17 mouse cellular contexts compared by ENCODE assay signal in genomic region chr6:16667241-16667640, GRCm38 (mm10).
A peak's percentile ranks its signal among the peaks of the same experiment; 100 is the strongest.
DNase-seq lines count a peak whose midpoint lies in the region; ATAC-seq and TF ChIP-seq lines count a peak whose summit lies in the region.
"Had no signal": no experiment of that assay in that cellular context is flagged by ENCODE, and none has a peak within 500 bp of the region (broad histone marks: within the 10 kb centered on the region; RNA-seq: fewer than 3 reads in every experiment).

No protein-coding gene starts in this region.

- peak; percentile 31; the same call in 1 of the 2 replicates for ATAC-seq in kidney, embryonic 16.5 days (ENCODE audit: low FRiP score, low TSS enrichment)
- no peak; the same call in 1 of the 2 replicates for ATAC-seq in stomach, embryonic 14.5 days (ENCODE audit: insufficient number of reproducible peaks, insufficient read depth, low FRiP score, low read depth)
- no peak for ATAC-seq in stomach, postnatal 0 days (ENCODE audit: low FRiP score, low TSS enrichment)
- no peak for ATAC-seq in embryonic facial prominence, embryonic 12.5 days (ENCODE audit: insufficient number of reproducible peaks, insufficient read depth, low FRiP score, low TSS enrichment)

- WGBS in kidney, embryonic 16.5 days: 19% methylated on average over 6 of the region's 6 CpGs
- WGBS in stomach, embryonic 14.5 days: 17% methylated on average over 6 of the region's 6 CpGs
- 32% methylated on average over 6 of the region's 6 CpGs for WGBS in stomach, postnatal 0 days
- WGBS in embryonic facial prominence, embryonic 12.5 days: 38% methylated on average over 6 of the region's 6 CpGs

- H3K4me2 ChIP-seq in kidney, embryonic 16.5 days (replicated peaks; ENCODE audit: low read depth, low read length): no peak overlapping the region
- H3K4me2 ChIP-seq in stomach, embryonic 14.5 days (replicated peaks; ENCODE audit: low read depth, low read length): no peak overlapping the region
- no peak overlapping the region for H3K4me2 ChIP-seq in stomach, postnatal 0 days (replicated peaks; ENCODE audit: low read depth)
- no peak overlapping the region for H3K4me2 ChIP-seq in embryonic facial prominence, embryonic 12.5 days (replicated peaks)
- H3K4me2 ChIP-seq: forebrain, embryonic 13.5 days; heart, embryonic 15.5 days had no signal

- H3K9me3 ChIP-seq in kidney, embryonic 16.5 days (ENCODE audit: low read length): 0 out of 2 replicates have a peak, but pooled peaks cover 9% of the 10 kb centered on the region
- H3K9me3 ChIP-seq in stomach, embryonic 14.5 days (ENCODE audit: control insufficient read depth, low read depth, low read length): no peaks in the 10 kb centered on the region; the same call in 1 of the 2 replicates
- H3K9me3 ChIP-seq in stomach, postnatal 0 days (ENCODE audit: control insufficient read depth, low read length): no peaks in the 10 kb centered on the region
- H3K9me3 ChIP-seq in embryonic facial prominence, embryonic 12.5 days: 0 out of 2 replicates have a peak, but pooled peaks cover 3% of the 10 kb centered on the region
- H3K9me3 ChIP-seq: forebrain, embryonic 13.5 days; heart, embryonic 15.5 days had no signal

- no peak for TF ChIP-seq CTCF in stomach, postnatal 0 days (IDR thresholded peaks at IDR 0.05; ENCODE audit: low read depth)

- no peak overlapping the region for H3K4me3 ChIP-seq in kidney, embryonic 16.5 days (ENCODE audit: low read length)
- no peak overlapping the region for H3K4me3 ChIP-seq in stomach, embryonic 14.5 days (ENCODE audit: low read depth, low read length)
- no peak overlapping the region for H3K4me3 ChIP-seq in stomach, postnatal 0 days (ENCODE audit: low read depth, low read length)
- no peak overlapping the region for H3K4me3 ChIP-seq in embryonic facial prominence, embryonic 12.5 days
- H3K4me3 ChIP-seq: erythroblast, embryonic 14.5 days; forebrain, embryonic 13.5 days; heart, embryonic 15.5 days had no signal

- TF ChIP-seq EP300 in stomach, postnatal 0 days (optimal IDR thresholded peaks at IDR 0.05): no peak

- H3K27ac ChIP-seq in kidney, embryonic 16.5 days (ENCODE audit: low read length): no peak overlapping the region
- peak overlapping the region; percentile 0; the same call in 1 of the 2 replicates for H3K27ac ChIP-seq in stomach, embryonic 14.5 days (ENCODE audit: low read length)
- H3K27ac ChIP-seq in stomach, postnatal 0 days (replicated peaks): no peak overlapping the region
- H3K27ac ChIP-seq in embryonic facial prominence, embryonic 12.5 days: peak overlapping the region; percentile 13; the same call in 1 of the 2 replicates
- H3K27ac ChIP-seq: forebrain, embryonic 13.5 days; heart, embryonic 15.5 days; liver, embryonic 14.5 days had no signal

- no peaks in the 10 kb centered on the region for H3K4me1 ChIP-seq in kidney, embryonic 16.5 days (ENCODE audit: insufficient read depth, low read length)
- no peaks in the 10 kb centered on the region for H3K4me1 ChIP-seq in stomach, embryonic 14.5 days (ENCODE audit: control insufficient read depth, insufficient read depth, low read length)
- no peaks in the 10 kb centered on the region for H3K4me1 ChIP-seq in stomach, postnatal 0 days (replicated peaks; ENCODE audit: control insufficient read depth, insufficient read depth)
- H3K4me1 ChIP-seq in embryonic facial prominence, embryonic 12.5 days: peaks cover 3% of the 10 kb centered on the region; the same call in 1 of the 2 replicates
- H3K4me1 ChIP-seq: forebrain, embryonic 13.5 days; heart, embryonic 15.5 days had no signal

- no peak overlapping the region for H3K9ac ChIP-seq in kidney, embryonic 16.5 days (replicated peaks; ENCODE audit: low read length)
- no peak overlapping the region for H3K9ac ChIP-seq in stomach, embryonic 14.5 days (replicated peaks; ENCODE audit: low read depth, low read length)
- H3K9ac ChIP-seq in stomach, postnatal 0 days (ENCODE audit: low read length): no peak overlapping the region
- H3K9ac ChIP-seq in embryonic facial prominence, embryonic 12.5 days: no peak overlapping the region
- H3K9ac ChIP-seq: forebrain, embryonic 13.5 days; heart, embryonic 15.5 days; liver, embryonic 14.5 days had no signal

- H3K27me3 ChIP-seq in kidney, embryonic 16.5 days (ENCODE audit: insufficient read depth, low read length): no peaks in the 10 kb centered on the region
- no peaks in the 10 kb centered on the region for H3K27me3 ChIP-seq in stomach, embryonic 14.5 days (ENCODE audit: control insufficient read depth, insufficient read depth, low read length)
- no peaks in the 10 kb centered on the region for H3K27me3 ChIP-seq in stomach, postnatal 0 days (ENCODE audit: control insufficient read depth, insufficient read depth, low read length)
- no peaks in the 10 kb centered on the region for H3K27me3 ChIP-seq in embryonic facial prominence, embryonic 12.5 days
- H3K27me3 ChIP-seq: forebrain, embryonic 13.5 days; heart, embryonic 15.5 days had no signal

- H3K36me3 ChIP-seq in kidney, embryonic 16.5 days (ENCODE audit: insufficient read depth, low read length): no peaks in the 10 kb centered on the region
- H3K36me3 ChIP-seq in stomach, embryonic 14.5 days (ENCODE audit: control insufficient read depth, insufficient read depth, low read length): no peaks in the 10 kb centered on the region
- H3K36me3 ChIP-seq in stomach, postnatal 0 days (ENCODE audit: control insufficient read depth, insufficient read depth, low read length): no peaks in the 10 kb centered on the region
- no peaks in the 10 kb centered on the region for H3K36me3 ChIP-seq in embryonic facial prominence, embryonic 12.5 days
- H3K36me3 ChIP-seq: heart, embryonic 15.5 days had no signal

- no peak for DNase-seq in kidney, postnatal 14 days
- DNase-seq in stomach, postnatal 0 days (ENCODE audit: low spot score): no peak
- no peak for DNase-seq in left cerebral cortex, adult 9 months (ENCODE audit: low spot score in 2 of 2)
- DNase-seq in thymus, postnatal 4 days: no peak
- DNase-seq: cerebellum, adult 9-10 months; gastrocnemius, postnatal 14 days; heart, postnatal 4 days; kidney, adult 8-10 months; layer of hippocampus, postnatal 36 days; right cerebral cortex, postnatal 4 days had no signal

Comparison
In these comparisons a context has a peak if more than half of its experiments do, and no peak if none do; other contexts are left out.
1. H3K27ac ChIP-seq: peak in stomach, embryonic 14.5 days (single experiment) and embryonic facial prominence, embryonic 12.5 days (single experiment); none in kidney, embryonic 16.5 days (single experiment) and stomach, postnatal 0 days (single experiment).